Mouse (Mus musculus): Measurements from ENCODE around the gene Ccnd2.
A peak's percentile ranks its signal among the peaks of the same experiment; 100 is the strongest.

Ccnd2 gene

GRCm38 (mm10) chr6:127152106-127152951 is at the start of gene Ccnd2:
Gene Ccnd2 (minus strand): TSS chr6:127152193.
- DNase-seq: peak; percentile 48

DNA sequence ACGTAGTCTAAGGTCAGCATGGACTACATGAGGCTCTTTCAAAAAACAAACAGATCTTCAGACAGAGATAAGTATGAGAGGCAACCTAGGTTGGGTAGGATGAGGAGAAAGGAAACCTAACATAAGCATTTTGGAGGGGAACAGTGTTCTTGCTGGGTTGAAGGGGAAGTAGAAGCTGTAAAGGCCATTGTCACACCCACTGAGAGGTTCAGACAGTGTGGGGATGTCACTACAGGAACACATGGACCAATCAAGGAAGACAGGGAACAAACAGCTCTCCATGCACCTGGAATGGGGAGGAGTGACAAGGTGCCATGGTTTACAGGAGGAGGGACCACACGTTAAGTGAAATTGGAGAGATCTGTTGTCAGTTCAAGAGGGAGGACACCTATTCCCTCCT is 45.0 kb upstream of the Ccnd2 start:
- no peak for DNase-seq

DNA sequence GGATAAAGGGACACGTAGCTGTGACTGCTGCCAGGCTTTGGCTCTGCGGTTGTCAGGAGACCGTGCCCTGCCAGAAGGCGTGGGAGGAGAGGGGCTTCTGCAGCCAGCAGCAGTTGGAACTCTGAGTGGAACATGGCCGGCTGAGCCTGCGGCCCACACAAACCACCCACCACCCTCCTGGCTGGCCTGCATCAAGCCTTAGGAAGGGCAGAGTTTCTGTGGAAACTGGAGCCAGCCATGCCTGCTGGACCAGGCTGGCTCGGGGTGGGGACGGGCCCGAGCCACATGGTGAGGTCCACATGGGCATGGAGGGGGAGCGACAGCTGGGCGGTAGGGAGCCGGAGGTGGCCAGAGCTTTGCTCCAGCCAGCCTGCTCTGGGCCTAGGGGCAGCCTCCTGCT is 29.3 kb upstream of the Ccnd2 start:
- DNase-seq: no peak

- DNase-seq: peak; percentile 30
These were observed 27.2 kb upstream of the Ccnd2 start for GRCm38 (mm10) chr6:127179056-127179759.

- DNase-seq: no peak
These were observed 26.0 kb upstream of the Ccnd2 start for GRCm38 (mm10) chr6:127177962-127178361.

DNA sequence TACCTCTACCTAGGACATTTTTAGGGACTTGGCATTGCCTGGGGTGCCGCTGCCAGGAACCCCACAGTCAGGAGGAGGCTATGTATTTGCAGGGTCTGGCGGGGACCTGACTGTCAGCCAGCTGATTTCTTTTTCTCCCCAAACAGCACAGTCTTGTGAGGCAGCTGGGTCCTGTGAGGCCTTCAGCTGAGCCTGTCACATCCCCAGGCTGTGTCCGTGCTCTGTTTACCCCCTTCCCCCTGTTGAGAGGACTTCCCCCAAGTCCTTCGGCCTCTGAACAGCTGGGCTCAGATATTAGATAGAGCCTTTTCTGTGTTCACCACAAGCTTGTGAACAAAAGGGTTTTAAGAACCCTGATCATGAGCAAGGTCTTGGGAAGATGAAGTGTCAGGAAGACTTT is 25.4 kb upstream of the Ccnd2 start:
- no peak for DNase-seq

DNA sequence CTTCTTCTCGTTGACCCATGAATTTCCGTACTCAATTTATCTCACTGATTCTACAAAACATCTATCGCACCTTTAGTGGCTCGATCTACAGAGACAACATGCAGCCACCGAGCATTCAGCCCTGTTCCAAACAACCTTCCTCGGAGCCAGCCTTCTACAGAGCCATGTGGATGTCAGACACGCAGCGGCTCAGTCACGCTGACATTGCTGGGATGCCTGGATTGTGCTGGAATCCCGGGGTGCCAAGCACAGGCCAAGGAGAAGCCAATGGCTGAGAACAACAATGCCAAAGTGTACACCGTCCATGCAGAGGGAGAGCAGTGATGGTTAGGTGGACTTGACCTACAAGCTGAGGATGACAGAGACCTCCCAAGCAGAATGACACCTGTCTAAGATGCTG is 20.5 kb upstream of the Ccnd2 start:
- DNase-seq: no peak

GRCm38 (mm10) chr6:127170734-127171133 is 18.7 kb upstream of the Ccnd2 start:
- DNase-seq: no peak

GRCm38 (mm10) chr6:127165663-127166062 is 13.7 kb upstream of the Ccnd2 start:
- no peak for DNase-seq

DNA sequence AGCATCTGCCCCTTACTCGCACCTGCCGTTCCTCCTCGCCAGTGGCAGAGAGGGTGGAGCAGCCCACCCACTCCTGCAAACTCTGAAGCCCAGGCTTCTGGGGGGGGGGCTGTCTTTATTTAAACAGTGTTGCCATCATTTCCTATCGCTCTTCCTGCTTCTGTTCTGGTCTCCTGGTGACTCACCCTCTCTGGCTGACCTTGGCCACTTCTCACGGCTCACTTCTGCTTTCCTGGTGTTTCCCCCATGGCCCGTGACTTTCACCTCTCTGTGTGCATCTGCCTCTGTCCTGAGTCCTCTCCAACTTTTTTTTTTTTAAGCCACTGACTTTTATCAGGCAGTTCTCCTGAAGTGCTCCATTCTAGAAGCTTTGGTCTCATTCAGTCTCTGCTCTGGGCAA is 10.8 kb upstream of the Ccnd2 start:
- no peak for DNase-seq

DNA sequence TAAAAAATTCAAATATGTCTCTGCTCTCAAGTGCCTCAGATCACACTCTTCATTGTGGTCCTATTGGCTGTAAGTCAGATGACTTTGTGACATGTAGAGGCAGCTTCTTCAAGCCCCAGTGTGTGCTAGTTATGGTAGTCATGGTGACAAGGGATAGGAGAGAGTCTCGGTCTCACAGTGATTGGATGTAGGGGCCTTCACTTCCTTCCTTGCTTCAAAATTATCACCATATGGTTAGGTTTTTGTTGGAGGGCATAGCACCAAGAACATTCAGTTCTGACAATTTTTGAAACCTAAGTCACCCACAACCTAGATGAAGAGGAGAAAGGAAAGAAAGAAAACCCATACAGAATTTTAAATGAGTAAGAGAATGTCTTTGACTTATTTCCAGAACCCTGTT is 5.3 kb upstream of the Ccnd2 start:
- no peak for DNase-seq

- DNase-seq: peak; percentile 38
These were observed 3.5 kb upstream of the Ccnd2 start for GRCm38 (mm10) chr6:127155468-127155867.

- DNase-seq: peak; percentile 55
These were observed 2.8 kb upstream of the Ccnd2 start for GRCm38 (mm10) chr6:127154708-127155268.

GRCm38 (mm10) chr6:127153972-127154707 is 2.1 kb upstream of the Ccnd2 start:
- peak; percentile 31 for DNase-seq

- peak; percentile 53 for DNase-seq
These were observed 1.4 kb upstream of the Ccnd2 start for GRCm38 (mm10) chr6:127153296-127153800.

GRCm38 (mm10) chr6:127151565-127152105 is 358 bp downstream of the Ccnd2 start:
- peak; percentile 57 for DNase-seq

DNA sequence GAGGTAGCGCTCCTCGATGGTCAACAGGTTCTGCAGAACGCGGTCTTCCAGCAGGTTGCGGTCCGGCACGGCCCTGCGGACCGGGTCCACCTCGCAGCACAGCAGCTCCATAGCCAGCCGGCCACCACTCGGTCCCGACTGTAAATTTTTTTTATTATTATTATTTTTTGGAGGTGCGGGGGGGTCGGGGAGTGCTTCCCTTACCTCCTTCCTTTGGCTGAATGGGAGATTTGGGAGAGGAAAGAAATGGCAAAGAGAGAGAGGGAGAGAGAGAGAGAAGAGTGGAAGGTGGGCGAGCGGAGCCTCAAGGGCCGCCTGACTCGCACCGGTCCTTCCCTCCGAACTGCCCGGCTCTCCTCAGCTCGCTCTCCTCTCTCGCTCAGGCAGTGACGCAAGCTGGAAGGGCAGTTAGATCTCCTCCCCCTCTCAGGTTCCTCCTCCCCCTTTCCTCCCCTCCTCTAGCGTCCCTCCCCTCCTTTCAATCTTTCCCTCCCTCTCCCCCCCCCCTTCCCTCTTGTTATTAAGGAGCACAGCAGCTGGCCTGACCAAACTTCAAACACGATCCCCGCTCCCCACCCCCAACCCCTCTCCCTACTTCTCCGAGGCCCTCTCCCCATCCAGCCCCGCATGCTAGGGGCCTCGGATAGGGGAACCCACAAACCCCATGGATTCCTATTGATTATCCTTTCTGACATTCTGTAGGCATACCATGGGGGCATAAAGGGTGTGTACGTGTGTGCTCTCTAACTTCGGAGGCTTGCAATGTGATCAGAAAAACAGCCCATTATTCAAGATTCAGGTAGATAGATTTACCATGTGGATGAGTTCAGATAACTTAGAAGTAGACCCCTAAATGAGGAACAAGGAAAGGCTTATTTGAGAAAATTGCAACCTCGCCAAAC is 1.1 kb downstream of the Ccnd2 start:
- peak; percentile 84 for DNase-seq

- peak; percentile 47 for DNase-seq
These were observed 1.9 kb downstream of the Ccnd2 start for GRCm38 (mm10) chr6:127149944-127150662.

DNA sequence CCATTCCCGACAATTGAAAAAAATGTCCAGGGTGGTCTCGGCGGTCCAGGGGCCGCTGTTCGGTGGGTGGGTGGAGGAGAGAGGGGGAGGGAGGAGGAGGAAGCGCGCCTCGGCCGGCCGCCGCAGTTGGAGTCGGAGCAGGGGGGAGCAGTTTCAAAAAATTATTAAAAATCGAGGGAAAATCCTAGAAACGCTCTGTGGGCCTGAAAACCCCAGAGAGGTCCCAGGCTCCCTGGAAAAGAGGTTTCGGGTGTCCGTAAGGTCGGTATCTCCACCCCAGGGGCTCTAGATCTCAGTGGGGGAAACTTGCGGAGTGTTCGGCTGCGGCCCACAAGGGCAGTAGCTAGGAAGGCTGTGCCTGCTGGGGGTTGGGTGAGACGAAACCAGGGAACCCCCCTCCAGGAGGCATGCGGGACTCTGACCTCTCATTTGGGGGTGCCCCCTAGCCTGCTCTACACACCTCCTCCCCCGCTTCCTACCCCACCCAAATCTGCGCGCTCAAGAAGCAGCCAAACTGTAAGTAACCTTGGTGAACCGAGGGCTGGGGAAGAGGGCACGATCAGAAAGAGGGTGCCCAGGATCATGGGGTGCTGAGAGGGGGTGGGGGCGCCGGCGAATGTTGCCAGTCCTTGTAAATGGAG is 2.6 kb downstream of the Ccnd2 start:
- DNase-seq: no peak
